Mouse (Mus musculus) heart, postnatal 0 days (tissue): ENCODE results near the gene Rnaseh1. TPM values are rescaled to one million over a fixed set of nuclear protein-coding genes. Genes with fewer than 3 reads are reported as not detected.
A peak's percentile ranks its signal among the peaks of the same experiment; 100 is the strongest.

Experiments
- ATAC-seq: fragments of 200-750 bp; cut with Nextera tagmentation; 2 replicates; pipeline ENCODE4 v1.8.0; 2017; ENCODE audit warnings: low read depth, moderate number of reproducible peaks, moderate library complexity; ENCODE audit not compliant: insufficient read depth
- DNase-seq: peaks from one replicate; pipeline ENCODE4 v3.0.0-alpha.2; 2016; ENCODE audit warnings: low spot score
- H3K27ac ChIP-seq: fragments of 300-500 bp; sonication (generic); 2 replicates; pipeline ENCODE4 v1.5.1; 2014; ENCODE audit warnings: low read depth, mild to moderate bottlenecking
- H3K27me3 ChIP-seq: fragments of 300-500 bp; sonication (generic); 2 replicates; pipeline ENCODE4 v1.6.1; 2014; ENCODE audit warnings: low read length, mixed read lengths; ENCODE audit not compliant: control insufficient read depth, insufficient read depth
- H3K36me3 ChIP-seq: fragments of 300-500 bp; sonication (generic); replicated peaks from 2 replicates; pipeline ENCODE4 v1.6.1; 2014; ENCODE audit warnings: low read length, mixed read lengths; ENCODE audit not compliant: control insufficient read depth, insufficient read depth
- H3K4me1 ChIP-seq: fragments of 300-500 bp; sonication (generic); 2 replicates; pipeline ENCODE4 v1.6.1; 2014; ENCODE audit warnings: antibody characterized with exemption; ENCODE audit not compliant: control insufficient read depth, insufficient read depth
- H3K4me2 ChIP-seq: fragments of 300-500 bp; sonication (generic); 2 replicates; pipeline ENCODE4 v1.6.1; 2014; ENCODE audit warnings: low read depth, mild to moderate bottlenecking, low read length, moderate library complexity
- H3K4me3 ChIP-seq: fragments of 300-500 bp; sonication (generic); 2 replicates; pipeline ENCODE4 v1.5.1; 2014; ENCODE audit warnings: low read depth, low read length
- H3K9ac ChIP-seq: fragments of 300-500 bp; sonication (generic); replicated peaks from 2 replicates; pipeline ENCODE4 v1.6.1; 2014; ENCODE audit warnings: low read depth, low read length, mixed read lengths
- H3K9me3 ChIP-seq: fragments of 300-500 bp; sonication (generic); replicated peaks from 2 replicates; pipeline ENCODE4 v1.6.1; 2016; ENCODE audit warnings: low read length; ENCODE audit not compliant: control insufficient read depth
- CTCF ChIP-seq: IDR thresholded peaks from 2 replicates; pipeline ENCODE4 v1.5.1; 2016; ENCODE audit warnings: antibody characterized with exemption, control low read depth, low read depth
- EP300 ChIP-seq: IDR thresholded peaks from 2 replicates; pipeline ENCODE4 v1.6.1; 2016; ENCODE audit warnings: antibody characterized with exemption, low read depth
- WGBS: fragments of 180-500 bp; shearing (Covaris S2); extraction: QIAGEN DNeasy Blood & Tissue Kit; methylation state at CpG from one replicate; pipeline ENCODE4 v1.1.7; 2014; 5-methylcytosine and 5-hydroxymethylcytosine counted together
- polyA plus RNA-seq: library from polyadenylated mRNA; unstranded; fragments of >200 nt; fragmentation: Nextera tagmentation; extraction: Ambion mirVana; gene quantifications from 2 replicates; pipeline ENCODE4 v1.2.1, GENCODE M21; 2015
- total RNA-seq: library from RNA; depleted of rRNA; stranded (reverse); fragments of >200 nt; gene quantifications from 2 replicates; pipeline ENCODE4 v1.2.3, GENCODE M21; 2014; ENCODE audit warnings: low replicate concordance

Rnaseh1 gene
- total and polyA plus RNA-seq, 2 experiments from 2014 or later, result 4.1 to 11.6 TPM

- Histone ChIP-seq H3K27me3 (no peaks in the 10 kb centered on the region), H3K36me3 (peaks cover 50% of the 10 kb centered on the region), H3K9ac (no peak overlapping the region), H3K9me3 (no peaks in the 10 kb centered on the region), H3K4me2 (no peak overlapping the region), H3K27ac (no peak overlapping the region), H3K4me3 (no peak overlapping the region), H3K4me1 (no peaks in the 10 kb centered on the region)
- DNase-seq (no peak), ATAC-seq (no peak)
- TF ChIP-seq CTCF, result no peak
- no peak for TF ChIP-seq EP300
- 78% methylated on average over 7 of the region's 7 CpGs for WGBS
Measured at GRCm38 (mm10) chr12:28694776-28695175, 45.4 kb downstream of the Rnaseh1 start.

- ATAC-seq, result no peak
- 83% methylated on average over 14 of the region's 14 CpGs for WGBS
Measured at GRCm38 (mm10) chr12:28697821-28698595, 48.6 kb downstream of the Rnaseh1 start.

GRCm38 (mm10) chr12:28699086-28699485 is 49.7 kb downstream of the Rnaseh1 start:
- no peaks in the 10 kb centered on the region; the same call in 1 of the 2 replicates for H3K4me1 ChIP-seq
- ATAC-seq (no peak), DNase-seq (no peak)
- whole genome bisulfite sequencing, result 73% methylated on average over 5 of the region's 5 CpGs
- H3K27ac ChIP-seq, result no peak overlapping the region
- H3K27me3 ChIP-seq, result no peaks in the 10 kb centered on the region
- no peak for TF ChIP-seq CTCF
- TF ChIP-seq EP300, result no peak
- no peak overlapping the region for H3K4me2 ChIP-seq
- H3K36me3 ChIP-seq, result peaks cover 25% of the 10 kb centered on the region
- H3K4me3 ChIP-seq, result no peak overlapping the region
- H3K9me3 ChIP-seq, result no peaks in the 10 kb centered on the region
- H3K9ac ChIP-seq, result no peak overlapping the region

More at GRCm38 (mm10) chr12:28697821-28698595, 48.6 kb downstream of the Rnaseh1 start:
- no peak overlapping the region for H3K27ac ChIP-seq
- H3K27me3 ChIP-seq, result no peaks in the 10 kb centered on the region
- no peak overlapping the region for H3K4me3 ChIP-seq
- H3K4me1 ChIP-seq, result no peaks in the 10 kb centered on the region; the same call in 1 of the 2 replicates
- H3K9me3 ChIP-seq, result no peaks in the 10 kb centered on the region
- TF ChIP-seq EP300 (no peak), CTCF (no peak)
- H3K9ac ChIP-seq, result no peak overlapping the region
- no peak overlapping the region for H3K4me2 ChIP-seq
- DNase-seq, result no peak
- H3K36me3 ChIP-seq, result peaks cover 26% of the 10 kb centered on the region

GRCm38 (mm10) chr12:28699656-28700055 is 50.3 kb downstream of the Rnaseh1 start:
- H3K9me3 ChIP-seq, result no peaks in the 10 kb centered on the region
- no peak overlapping the region for H3K4me2 ChIP-seq
- DNase-seq (peak; percentile 57), ATAC-seq (no peak)
- H3K9ac ChIP-seq, result no peak overlapping the region
- TF ChIP-seq EP300, result no peak
- TF ChIP-seq CTCF, result peak; percentile 93
- peak overlapping the region; percentile 81 for H3K27ac ChIP-seq
- no peaks in the 10 kb centered on the region for H3K27me3 ChIP-seq
- H3K4me3 ChIP-seq, result no peak overlapping the region
- H3K36me3 ChIP-seq, result peaks cover 25% of the 10 kb centered on the region
- H3K4me1 ChIP-seq, result no peaks in the 10 kb centered on the region; the same call in 1 of the 2 replicates
- WGBS, result 14% methylated on average over 6 of the region's 6 CpGs

- Histone ChIP-seq H3K9ac (no peak overlapping the region), H3K4me3 (no peak overlapping the region), H3K27me3 (no peaks in the 10 kb centered on the region), H3K27ac (peak overlapping the region; percentile 81), H3K4me2 (no peak overlapping the region), H3K9me3 (no peaks in the 10 kb centered on the region), H3K36me3 (peaks cover 25% of the 10 kb centered on the region), H3K4me1 (no peaks in the 10 kb centered on the region; the same call in 1 of the 2 replicates)
- WGBS, result 19% methylated on average over 3 of the region's 3 CpGs
- DNase-seq (no peak), ATAC-seq (peak; percentile 29)
- TF ChIP-seq EP300, result no peak
- TF ChIP-seq CTCF, result no peak
Measured at GRCm38 (mm10) chr12:28700101-28700511, 50.7 kb downstream of the Rnaseh1 start.
